Mouse (Mus musculus): Measurements from ENCODE around the gene 1700123L14Rik. TPM values are rescaled to one million over a fixed set of nuclear protein-coding genes. Genes with fewer than 3 reads are reported as not detected.
"Not testable (repeated sequence)": the region's sequence is repeated elsewhere in the genome, so short reads cannot be mapped to it uniquely, and the experiment has no call there.

The 1700123L14Rik gene
- not detected in 2 replicates for total RNA-seq (2014; rRNA removed; ENCODE audit: low replicate concordance)
- not detected in 2 replicates for polyA plus RNA-seq (2015; fragmentation: Nextera tagmentation; extraction: Ambion mirVana)

DNA sequence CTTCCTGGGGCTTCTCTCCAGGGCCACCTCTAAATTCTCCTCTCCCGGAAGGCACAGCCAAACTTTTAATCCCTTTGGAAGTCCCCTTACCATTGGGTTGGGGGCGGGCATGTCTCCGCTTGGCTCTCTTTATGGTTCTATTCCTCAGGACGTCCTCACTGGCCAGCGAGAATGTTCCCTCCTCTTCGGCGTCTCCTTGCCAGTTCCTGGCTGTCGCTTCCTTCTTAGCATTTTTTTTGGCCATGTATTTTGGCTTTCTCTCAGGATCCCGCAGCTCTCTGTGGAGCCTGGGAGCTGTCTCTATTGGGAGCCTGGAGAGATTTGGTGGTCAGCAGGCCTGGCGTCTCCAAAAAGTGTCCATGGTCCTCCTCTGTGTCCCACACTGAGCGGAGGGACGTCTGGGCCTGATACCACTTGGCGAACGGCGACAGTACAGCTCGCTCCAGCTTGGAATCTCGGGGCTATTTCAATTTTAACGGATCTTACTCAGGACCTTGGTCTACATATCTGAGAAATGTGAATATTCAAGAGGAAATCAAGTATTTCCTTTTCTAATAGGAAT lies at the start of gene 1700123L14Rik:
1700123L14Rik (minus strand) TSS at position 426 of the 562 bp plus-strand sequence.
- 68% methylated on average over 18 of the region's 18 CpGs for WGBS
- no peak within 1 kb of the TSS for H3K27ac ChIP-seq (ENCODE audit: low read depth)
- H3K36me3 ChIP-seq (replicated peaks; ENCODE audit: control insufficient read depth, insufficient read depth, low read length): no peaks in the 10 kb centered on the region
- H3K9ac ChIP-seq (replicated peaks; ENCODE audit: low read depth, low read length): no peak within 1 kb of the TSS
- no peak within 1 kb of the TSS for H3K4me3 ChIP-seq (ENCODE audit: low read depth, low read length)
- no peak for ATAC-seq (ENCODE audit: insufficient read depth, low read depth)
- no peaks in the 10 kb centered on the region for H3K4me1 ChIP-seq (ENCODE audit: control insufficient read depth, insufficient read depth)
- H3K4me2 ChIP-seq (ENCODE audit: low read depth, low read length): no peak within 1 kb of the TSS
- TF ChIP-seq EP300 (IDR thresholded peaks at IDR 0.05; ENCODE audit: low read depth) (no peak), CTCF (IDR thresholded peaks at IDR 0.05; ENCODE audit: low read depth) (no peak)
- H3K9me3 ChIP-seq (replicated peaks; ENCODE audit: control insufficient read depth, low read length): no peaks in the 10 kb centered on the region
- H3K27me3 ChIP-seq (ENCODE audit: control insufficient read depth, insufficient read depth, low read length): no peaks in the 10 kb centered on the region
- DNase-seq (ENCODE audit: low spot score): no peak

DNA sequence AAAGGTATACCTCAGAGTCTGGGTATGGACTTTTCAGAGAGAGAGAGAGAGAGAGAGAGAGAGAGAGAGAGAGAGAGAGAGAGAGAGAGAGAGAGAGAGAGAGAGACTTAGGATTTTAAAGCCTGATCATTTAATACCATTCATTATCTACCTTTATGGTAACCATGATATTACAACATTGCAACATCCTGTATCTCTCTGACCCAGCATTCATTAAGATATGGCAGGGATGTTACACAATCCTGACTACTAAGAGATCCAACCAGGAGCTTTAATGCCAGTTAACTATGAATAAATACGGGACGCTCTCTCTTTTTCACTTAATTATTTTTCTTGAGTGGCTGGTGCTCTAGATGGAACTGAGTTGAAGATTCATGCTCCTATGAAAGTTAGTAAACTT lies 39.4 kb upstream of the 1700123L14Rik start:
- H3K27me3 ChIP-seq (ENCODE audit: control insufficient read depth, insufficient read depth, low read length): no peaks in the 10 kb centered on the region
- H3K9me3 ChIP-seq (replicated peaks; ENCODE audit: control insufficient read depth, low read length): no peaks in the 10 kb centered on the region
- TF ChIP-seq CTCF (IDR thresholded peaks at IDR 0.05; ENCODE audit: low read depth): no peak
- TF ChIP-seq EP300 (IDR thresholded peaks at IDR 0.05; ENCODE audit: low read depth): no peak
- no peaks in the 10 kb centered on the region for H3K4me1 ChIP-seq (ENCODE audit: control insufficient read depth, insufficient read depth)
- 77% methylated on average over 2 of the region's 2 CpGs for WGBS
- no peak overlapping the region for H3K27ac ChIP-seq (ENCODE audit: low read depth)
- H3K4me3 ChIP-seq (ENCODE audit: low read depth, low read length): no peak overlapping the region
- no peaks in the 10 kb centered on the region for H3K36me3 ChIP-seq (replicated peaks; ENCODE audit: control insufficient read depth, insufficient read depth, low read length)
- DNase-seq (ENCODE audit: low spot score) (no peak), ATAC-seq (ENCODE audit: insufficient read depth, low read depth) (no peak)
- no peak overlapping the region for H3K4me2 ChIP-seq (ENCODE audit: low read depth, low read length)
- no peak overlapping the region for H3K9ac ChIP-seq (replicated peaks; ENCODE audit: low read depth, low read length)

DNA sequence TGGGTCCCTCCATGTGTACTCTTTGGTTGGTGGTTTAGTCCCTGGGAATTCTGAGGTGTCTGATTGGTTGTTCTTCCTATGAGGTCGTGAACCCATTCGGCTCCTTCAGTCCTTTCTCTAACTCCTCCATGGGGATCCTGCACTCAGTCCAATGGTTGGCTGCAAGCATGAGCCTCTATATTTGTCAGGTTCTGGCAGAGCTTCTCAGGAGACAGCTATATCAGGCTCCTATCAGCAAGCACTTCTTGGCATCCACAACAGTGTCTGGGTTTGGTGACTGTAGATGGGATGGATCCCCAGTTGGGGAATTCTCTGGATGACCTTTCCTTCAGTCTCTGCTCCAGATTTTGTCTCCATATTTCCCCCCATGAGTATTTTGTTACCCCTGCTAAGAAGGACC lies 32.9 kb upstream of the 1700123L14Rik start:
- H3K4me1 ChIP-seq (ENCODE audit: control insufficient read depth, insufficient read depth); H3K4me3 ChIP-seq (ENCODE audit: low read depth, low read length); H3K27me3 ChIP-seq (ENCODE audit: control insufficient read depth, insufficient read depth, low read length); H3K9ac ChIP-seq (replicated peaks; ENCODE audit: low read depth, low read length); DNase-seq (ENCODE audit: low spot score); H3K27ac ChIP-seq (ENCODE audit: low read depth); H3K9me3 ChIP-seq (replicated peaks; ENCODE audit: control insufficient read depth, low read length); H3K36me3 ChIP-seq (replicated peaks; ENCODE audit: control insufficient read depth, insufficient read depth, low read length); H3K4me2 ChIP-seq (ENCODE audit: low read depth, low read length); ATAC-seq (ENCODE audit: insufficient read depth, low read depth): not testable (repeated sequence)
- WGBS: 69% methylated on average over 2 of the region's 2 CpGs

DNA sequence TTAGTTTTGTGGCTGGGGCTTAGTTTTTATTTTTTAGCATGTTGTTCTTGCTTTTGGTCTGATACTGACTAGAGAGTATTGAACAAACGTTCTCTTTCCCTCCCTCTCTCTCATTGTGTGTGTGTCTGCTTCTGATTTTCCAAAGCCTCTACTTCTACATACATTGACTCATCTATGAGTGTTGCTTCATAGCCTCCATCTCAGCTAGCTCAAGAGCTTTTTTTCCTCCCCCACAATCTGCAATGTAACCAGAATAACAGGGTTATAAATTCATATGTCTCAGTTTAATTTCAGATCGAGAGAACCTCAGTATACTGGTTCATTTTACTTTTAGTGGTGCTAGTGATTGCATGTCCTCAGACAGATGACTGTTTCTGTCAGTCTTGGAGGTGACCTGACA lies 20.5 kb upstream of the 1700123L14Rik start:
- DNase-seq (ENCODE audit: low spot score) (no peak), ATAC-seq (ENCODE audit: insufficient read depth, low read depth) (no peak)
- TF ChIP-seq EP300 (IDR thresholded peaks at IDR 0.05; ENCODE audit: low read depth) (no peak), CTCF (IDR thresholded peaks at IDR 0.05; ENCODE audit: low read depth) (no peak)
- H3K4me3 ChIP-seq (ENCODE audit: low read depth, low read length): no peak overlapping the region
- H3K4me1 ChIP-seq (ENCODE audit: control insufficient read depth, insufficient read depth): no peaks in the 10 kb centered on the region
- H3K27me3 ChIP-seq (ENCODE audit: control insufficient read depth, insufficient read depth, low read length): no peaks in the 10 kb centered on the region
- H3K9ac ChIP-seq (replicated peaks; ENCODE audit: low read depth, low read length): no peak overlapping the region
- 63% methylated on average over 2 of the region's 2 CpGs for WGBS
- H3K27ac ChIP-seq (ENCODE audit: low read depth): no peak overlapping the region
- H3K9me3 ChIP-seq (replicated peaks; ENCODE audit: control insufficient read depth, low read length): no peaks in the 10 kb centered on the region
- H3K36me3 ChIP-seq (replicated peaks; ENCODE audit: control insufficient read depth, insufficient read depth, low read length): no peaks in the 10 kb centered on the region
- no peak overlapping the region for H3K4me2 ChIP-seq (ENCODE audit: low read depth, low read length)

DNA sequence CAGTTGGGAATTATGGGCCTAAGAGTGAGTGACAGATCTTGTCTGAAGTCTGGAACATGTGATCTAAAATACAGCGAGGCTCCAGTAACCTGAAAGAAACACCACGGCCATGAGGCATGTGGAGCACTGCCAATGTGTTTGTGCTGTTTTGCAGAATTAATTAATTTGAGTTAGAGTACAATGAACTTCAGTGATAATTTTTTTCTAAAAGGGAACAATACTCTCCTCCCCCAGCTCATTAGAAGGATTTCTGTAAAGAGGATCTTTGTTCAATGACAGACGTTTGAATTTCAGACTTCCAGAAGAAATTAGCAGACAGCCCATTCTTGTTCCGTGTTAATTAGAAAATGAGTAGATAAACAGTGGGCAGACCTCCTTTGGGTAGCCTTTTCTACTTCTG lies 17.3 kb upstream of the 1700123L14Rik start:
- DNase-seq (ENCODE audit: low spot score): no peak
- Histone ChIP-seq H3K27ac (ENCODE audit: low read depth) (no peak overlapping the region), H3K4me3 (ENCODE audit: low read depth, low read length) (no peak overlapping the region), H3K4me2 (ENCODE audit: low read depth, low read length) (no peak overlapping the region), H3K27me3 (ENCODE audit: control insufficient read depth, insufficient read depth, low read length) (no peaks in the 10 kb centered on the region), H3K9ac (replicated peaks; ENCODE audit: low read depth, low read length) (no peak overlapping the region), H3K9me3 (replicated peaks; ENCODE audit: control insufficient read depth, low read length) (no peaks in the 10 kb centered on the region), H3K4me1 (ENCODE audit: control insufficient read depth, insufficient read depth) (no peaks in the 10 kb centered on the region), H3K36me3 (replicated peaks; ENCODE audit: control insufficient read depth, insufficient read depth, low read length) (no peaks in the 10 kb centered on the region)
- 58% methylated on average over 4 of the region's 4 CpGs for WGBS
- TF ChIP-seq CTCF (IDR thresholded peaks at IDR 0.05; ENCODE audit: low read depth) (no peak), EP300 (IDR thresholded peaks at IDR 0.05; ENCODE audit: low read depth) (no peak)
- ATAC-seq (ENCODE audit: insufficient read depth, low read depth): no peak

DNA sequence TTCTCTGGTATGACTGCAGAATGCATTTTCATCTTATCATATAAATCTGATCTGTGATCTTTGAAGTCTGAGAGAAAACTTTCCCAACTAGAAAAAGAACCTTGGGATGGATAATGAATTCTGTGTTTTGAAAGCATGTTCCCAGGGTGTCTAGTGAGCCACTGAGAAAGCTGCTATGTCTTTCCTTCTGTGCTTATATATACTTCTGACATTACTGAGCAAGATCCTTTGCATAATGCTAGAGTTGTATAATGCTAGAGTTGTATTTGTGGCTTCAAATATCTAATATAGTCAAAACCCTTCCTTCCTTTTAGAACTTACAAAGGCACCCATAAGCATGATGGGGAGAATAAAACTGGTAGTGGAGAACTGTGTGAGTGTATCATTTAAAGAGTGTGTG lies 12.5 kb upstream of the 1700123L14Rik start:
- Histone ChIP-seq H3K27me3 (ENCODE audit: control insufficient read depth, insufficient read depth, low read length) (no peaks in the 10 kb centered on the region), H3K36me3 (replicated peaks; ENCODE audit: control insufficient read depth, insufficient read depth, low read length) (no peaks in the 10 kb centered on the region), H3K4me1 (ENCODE audit: control insufficient read depth, insufficient read depth) (no peaks in the 10 kb centered on the region), H3K4me2 (ENCODE audit: low read depth, low read length) (no peak overlapping the region), H3K9ac (replicated peaks; ENCODE audit: low read depth, low read length) (no peak overlapping the region), H3K9me3 (replicated peaks; ENCODE audit: control insufficient read depth, low read length) (no peaks in the 10 kb centered on the region), H3K4me3 (ENCODE audit: low read depth, low read length) (no peak overlapping the region), H3K27ac (ENCODE audit: low read depth) (no peak overlapping the region)
- DNase-seq (ENCODE audit: low spot score) (no peak), ATAC-seq (ENCODE audit: insufficient read depth, low read depth) (no peak)
- TF ChIP-seq CTCF (IDR thresholded peaks at IDR 0.05; ENCODE audit: low read depth): no peak
- no peak for TF ChIP-seq EP300 (IDR thresholded peaks at IDR 0.05; ENCODE audit: low read depth)
